Mouse (Mus musculus) c-Kit-positive CD71-positive TER-119-positive erythroid progenitor cells, embryonic 14.5 days (primary cell): ENCODE data around the gene Tecr.
A peak's percentile ranks its signal among the peaks of the same experiment; 100 is the strongest.
"Not testable (repeated sequence)": the region's sequence is repeated elsewhere in the genome, so short reads cannot be mapped to it uniquely, and the experiment has no call there.

Experiments used
- DNase-seq: peaks from one replicate; pipeline ENCODE4 v3.0.0-alpha.2; 2013; ENCODE audit warnings: low spot score

Gene Tecr

GRCm38 (mm10) chr8:83618566-83618965 is 10.8 kb upstream of the Tecr start:
- DNase-seq: no peak

DNA sequence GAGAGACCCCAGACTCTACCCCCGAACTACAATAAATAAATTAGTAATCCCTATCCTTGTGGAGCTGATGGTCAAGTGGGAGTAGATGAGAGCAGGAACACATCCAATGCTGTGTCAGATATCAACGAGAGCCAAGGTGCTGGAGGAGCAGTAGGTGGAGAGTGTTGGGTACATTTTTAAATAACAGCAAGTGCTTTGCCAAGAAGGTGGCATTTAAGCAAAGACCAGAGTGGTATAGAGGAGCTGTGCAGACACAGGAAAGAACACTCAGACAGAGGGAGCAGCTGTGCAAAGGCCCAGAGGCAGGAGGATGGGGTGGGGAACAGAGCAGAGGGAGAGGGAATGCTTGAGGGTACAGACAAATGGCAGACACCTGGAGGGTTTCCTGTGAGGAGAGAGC is 9.3 kb upstream of the Tecr start:
- DNase-seq: no peak

- no peak for DNase-seq
Observed at GRCm38 (mm10) chr8:83616625-83617024, 8.9 kb upstream of the Tecr start.

DNA sequence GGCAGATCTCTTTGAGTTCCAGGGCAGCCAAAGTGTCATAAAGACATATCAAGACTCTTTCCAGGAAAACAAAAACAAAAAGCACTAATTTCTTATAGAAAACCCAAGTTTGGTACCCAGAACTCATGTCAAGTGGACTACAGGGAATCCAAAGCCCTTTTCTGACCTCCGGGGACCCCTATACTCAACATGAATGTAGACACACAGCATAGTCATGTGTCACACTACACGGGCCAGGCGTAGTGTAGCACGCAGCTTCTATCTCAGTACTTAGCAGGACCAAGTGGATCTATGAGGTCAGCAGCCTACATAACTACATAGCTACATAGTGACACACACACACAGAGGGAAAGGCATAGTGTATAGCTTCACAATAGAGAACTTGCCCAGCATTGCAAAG is 5.9 kb upstream of the Tecr start:
- no peak for DNase-seq

GRCm38 (mm10) chr8:83611921-83612320 is 4.2 kb upstream of the Tecr start:
- no peak for DNase-seq

GRCm38 (mm10) chr8:83609547-83610180 is 1.9 kb upstream of the Tecr start:
- no peak for DNase-seq

DNA sequence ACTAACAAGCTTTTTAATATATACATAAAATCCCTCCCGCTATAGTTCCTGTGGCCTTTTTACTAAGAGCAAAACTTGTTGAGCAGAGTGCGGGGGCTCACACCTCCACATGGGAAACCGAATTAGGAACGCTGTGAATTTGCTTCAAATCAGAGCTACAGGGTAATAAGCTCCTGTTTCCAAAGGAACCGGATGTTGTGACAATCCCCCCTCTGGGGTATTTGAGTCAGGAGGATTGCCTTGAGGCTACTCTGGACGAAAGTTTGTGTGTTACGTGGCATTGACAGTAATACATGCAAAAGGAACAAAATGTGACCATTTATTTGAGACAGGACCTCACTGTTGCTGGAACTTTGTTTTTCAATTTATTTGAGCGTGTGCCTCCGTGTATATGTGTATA is 1.3 kb upstream of the Tecr start:
- DNase-seq: no peak

DNA sequence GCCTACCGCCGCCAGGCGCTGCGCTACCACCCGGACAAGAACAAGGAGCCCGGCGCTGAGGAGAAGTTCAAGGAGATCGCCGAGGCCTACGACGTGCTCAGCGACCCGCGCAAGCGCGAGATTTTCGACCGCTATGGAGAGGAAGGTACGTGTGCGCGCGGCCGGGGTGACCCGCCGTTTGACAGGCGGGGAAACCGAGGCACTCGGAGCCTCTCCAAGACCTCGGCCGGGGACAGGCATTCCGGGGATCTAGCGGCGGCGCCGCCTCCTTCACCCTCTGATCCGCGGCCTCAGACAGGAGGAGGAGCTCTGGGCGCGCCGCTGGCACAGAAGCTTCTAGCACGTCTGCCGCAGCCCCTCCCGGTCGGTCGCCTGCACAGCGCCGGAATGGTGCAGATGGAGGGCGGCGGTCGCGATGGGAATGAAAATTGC is 643 bp upstream of the Tecr start:
- DNase-seq: peak; percentile 79

DNA sequence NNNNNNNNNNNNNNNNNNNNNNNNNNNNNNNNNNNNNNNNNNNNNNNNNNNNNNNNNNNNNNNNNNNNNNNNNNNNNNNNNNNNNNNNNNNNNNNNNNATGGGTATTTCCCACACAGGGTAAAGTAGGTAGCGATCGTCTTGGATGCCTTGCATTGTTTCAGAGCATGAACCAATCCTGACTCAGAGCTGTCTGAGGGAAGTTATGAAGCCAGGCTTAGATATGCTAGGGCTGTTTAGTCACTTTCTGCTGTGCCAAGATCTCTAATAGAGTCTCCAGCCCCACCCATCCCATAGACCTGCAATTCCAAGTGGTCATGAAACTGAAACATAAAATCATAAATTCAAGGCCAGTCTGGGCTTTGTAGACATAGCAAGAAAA is 5.1 kb downstream of the Tecr start:
- no peak for DNase-seq

GRCm38 (mm10) chr8:83599814-83600213 is 8.0 kb downstream of the Tecr start:
- no peak for DNase-seq

GRCm38 (mm10) chr8:83598146-83598545 is 9.6 kb downstream of the Tecr start:
- DNase-seq: no peak

DNA sequence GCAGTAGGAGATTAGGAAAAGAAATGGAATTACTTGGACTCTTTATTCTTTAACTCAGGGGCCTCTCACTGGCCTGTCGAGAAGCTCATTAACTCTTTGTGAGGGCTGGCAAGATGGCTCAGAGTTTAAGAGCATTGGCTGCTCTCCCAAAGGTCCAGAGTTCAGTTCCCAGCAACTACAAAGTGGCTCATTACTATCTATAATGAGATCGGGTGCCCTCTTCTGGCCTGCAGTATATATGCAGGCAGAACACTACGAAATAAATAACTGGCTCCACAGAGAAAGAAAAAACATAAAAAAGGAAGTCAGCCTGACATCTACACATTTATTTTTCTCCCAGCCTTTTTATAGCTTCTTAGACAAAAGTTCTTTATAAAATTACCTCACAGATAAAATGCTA is 11.4 kb downstream of the Tecr start:
- DNase-seq: no peak

- DNase-seq: not testable (repeated sequence)
Observed at GRCm38 (mm10) chr8:83595050-83595345, 12.8 kb downstream of the Tecr start.

- DNase-seq: peak; percentile 97
Observed at GRCm38 (mm10) chr8:83594167-83595049, 13.4 kb downstream of the Tecr start.

GRCm38 (mm10) chr8:83593325-83594166 is 14.2 kb downstream of the Tecr start:
- no peak for DNase-seq

GRCm38 (mm10) chr8:83592682-83593081 is 15.1 kb downstream of the Tecr start:
- DNase-seq: no peak

DNA sequence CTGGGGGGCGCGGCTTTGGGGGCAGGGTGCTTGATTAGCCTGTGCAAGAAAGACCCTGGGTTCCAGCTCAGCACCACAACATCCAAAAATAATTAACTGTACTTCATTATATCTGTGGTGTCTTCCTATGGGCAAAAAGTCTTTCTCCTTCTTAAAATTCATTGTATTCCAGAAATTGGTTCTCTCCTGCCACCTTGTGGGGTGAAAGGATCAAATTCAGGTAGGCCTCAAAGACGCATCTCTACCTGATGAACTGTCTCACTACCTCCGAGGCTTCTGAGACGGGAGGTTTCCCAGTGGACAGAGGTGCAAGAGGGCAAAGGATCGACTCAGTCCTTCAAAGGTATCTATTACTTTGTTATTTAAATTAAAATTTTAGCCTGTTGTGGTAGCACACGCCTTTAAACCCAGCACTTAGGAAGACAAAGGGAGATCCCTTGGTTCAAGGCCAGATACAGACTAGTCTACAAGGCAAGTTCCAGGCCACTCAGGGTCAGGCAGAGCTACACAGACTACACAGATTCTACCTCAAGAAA is 17.2 kb downstream of the Tecr start:
- no peak for DNase-seq

GRCm38 (mm10) chr8:83588886-83589285 is 18.9 kb downstream of the Tecr start:
- DNase-seq: no peak

DNA sequence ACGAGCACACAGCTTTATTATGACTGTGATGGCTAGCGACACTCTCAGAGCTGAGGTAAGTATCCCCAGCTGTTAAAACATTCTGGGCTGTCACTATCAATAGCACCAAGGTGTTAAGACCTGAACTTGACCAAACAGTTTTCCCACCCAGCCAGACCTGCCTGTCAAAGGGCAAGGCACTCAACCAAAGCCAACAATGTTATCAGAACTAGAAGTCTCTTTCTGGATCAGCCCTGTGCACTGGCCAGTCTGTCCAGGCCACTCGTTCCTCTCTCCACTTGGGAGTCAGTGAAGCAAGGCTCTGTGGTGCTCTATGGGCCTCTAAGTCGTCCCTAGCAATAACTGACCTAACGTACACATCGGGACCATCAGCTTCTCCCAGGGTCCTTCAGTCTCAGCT is 20.1 kb downstream of the Tecr start:
- no peak for DNase-seq

- no peak for DNase-seq
Observed at GRCm38 (mm10) chr8:83585333-83585732, 22.4 kb downstream of the Tecr start.

DNA sequence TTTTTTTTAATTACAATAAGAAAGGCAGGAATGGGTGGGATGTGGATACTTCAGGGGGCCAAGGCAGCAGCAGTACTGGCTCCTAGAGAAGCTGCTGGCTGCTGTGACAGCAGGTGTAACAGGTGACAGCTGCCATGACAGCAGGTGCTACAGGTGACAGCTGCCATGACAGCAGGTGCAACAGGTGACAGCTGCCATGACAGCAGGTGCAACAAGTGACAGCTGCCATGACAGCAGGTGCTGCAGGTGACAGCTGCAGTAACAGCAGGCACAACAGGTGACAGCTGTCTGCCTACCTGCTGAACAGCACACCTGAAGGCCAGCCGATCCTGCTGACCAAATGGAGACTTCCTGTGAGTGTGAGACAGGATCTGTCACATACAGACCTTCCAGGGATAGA is 23.0 kb downstream of the Tecr start:
- no peak for DNase-seq

DNA sequence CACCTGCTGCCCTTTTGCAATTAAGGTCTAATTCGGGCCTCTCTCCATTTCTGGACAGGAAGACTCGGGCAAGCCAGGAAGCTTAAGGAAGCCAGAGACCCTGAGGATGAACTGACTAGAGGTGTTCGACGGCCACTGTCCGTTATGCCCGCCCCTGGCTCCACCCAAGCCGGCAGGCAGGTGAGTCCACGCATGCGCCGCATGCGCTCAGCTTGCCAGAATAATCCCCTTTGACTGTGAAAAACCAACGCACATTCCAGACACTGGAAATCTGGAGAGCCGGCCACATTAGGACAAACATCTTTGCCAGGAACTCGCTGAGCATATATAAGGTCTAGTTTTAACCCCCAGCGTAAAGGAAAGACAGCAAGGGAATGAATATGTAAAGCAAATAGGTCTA is 24.5 kb downstream of the Tecr start:
- DNase-seq: no peak

DNA sequence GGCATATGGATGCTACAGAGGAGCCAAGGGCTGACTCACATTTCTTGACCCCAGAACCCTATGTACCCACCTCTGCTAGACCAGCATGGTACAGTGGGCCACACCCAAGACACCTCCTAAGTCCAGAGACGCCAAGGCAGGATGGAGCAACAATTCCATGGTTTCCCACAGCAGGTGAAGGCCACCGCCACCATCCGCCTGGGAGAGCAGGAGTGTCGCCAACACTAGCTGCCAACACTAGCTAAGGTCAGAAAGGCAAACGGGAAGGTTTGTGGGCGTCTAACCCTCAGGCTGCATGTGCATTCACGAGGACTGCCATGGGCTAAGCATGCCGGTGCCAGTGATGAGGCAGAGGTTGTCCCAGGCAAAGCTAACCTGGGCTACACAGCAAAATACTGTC is 25.5 kb downstream of the Tecr start:
- DNase-seq: no peak
